Mouse (Mus musculus) gastrocnemius, adult 2 months (tissue): ENCODE measurements around the gene Klhdc7a. TPM values are rescaled to one million over a fixed set of nuclear protein-coding genes. Genes with fewer than 3 reads are reported as not detected.

ENCODE experiments used
- DNase-seq: peaks from one replicate; pipeline ENCODE4 v3.0.0; 2022
- H3K27ac ChIP-seq: fragments of 200-600 bp; 2 replicates; pipeline ENCODE4 v1.8.1; 2022; ENCODE audit warnings: mild to moderate bottlenecking
- H3K4me3 ChIP-seq: fragments of 200-600 bp; 2 replicates; pipeline ENCODE4 v1.8.1; 2022; ENCODE audit warnings: mild to moderate bottlenecking, moderate library complexity
- CTCF ChIP-seq: fragments of 200-600 bp; IDR thresholded peaks from 2 replicates; pipeline ENCODE4 v1.8.1; 2022; ENCODE audit warnings: antibody characterized with exemption, mild to moderate bottlenecking, moderate library complexity
- intact Hi-C: fragments of 180-260 bp; cut with DNase I; formaldehyde crosslinking; loops from one replicate; pipeline ENCODE4 v1.15.1; 2025
- microRNA-seq: library from miRNA; unstranded; fragments of <30 nt; microRNA quantifications from one replicate; pipeline ENCODE4 v1.2.0, GENCODE M21; 2021
- total RNA-seq, 2 experiments: library from RNA; stranded (reverse); gene quantifications; 2 replicates each; pipeline ENCODE4 v1.2.3; 2021

The Klhdc7a gene
- total RNA-seq, 2 experiments from 2014 or later = 0.22 TPM; not detected in 1

GRCm38 (mm10) chr4:139948591-139948990 is 19.2 kb downstream of the Klhdc7a start:
- intact Hi-C loops = no loop called here
- no peak for TF ChIP-seq CTCF

GRCm38 (mm10) chr4:139947341-139947740 is 20.5 kb downstream of the Klhdc7a start:
- TF ChIP-seq CTCF = peak; percentile 26; the same call in 1 of the 2 replicates
- intact Hi-C loops = no loop called here
- H3K4me3 ChIP-seq = no peak overlapping the region
- H3K27ac ChIP-seq = no peak overlapping the region
- no peak for DNase-seq

More at GRCm38 (mm10) chr4:139948591-139948990, 19.2 kb downstream of the Klhdc7a start:
- no peak overlapping the region for H3K4me3 ChIP-seq
- no peak overlapping the region for H3K27ac ChIP-seq
- no peak for DNase-seq

- no peak for TF ChIP-seq CTCF
- intact Hi-C loops = no loop called here
- H3K27ac ChIP-seq = no peak overlapping the region
- no peak for DNase-seq
- H3K4me3 ChIP-seq = no peak overlapping the region
These were observed 26.0 kb downstream of the Klhdc7a start for GRCm38 (mm10) chr4:139941831-139942230.

GRCm38 (mm10) chr4:139935557-139935956 is 32.3 kb downstream of the Klhdc7a start:
- no peak for DNase-seq
- no peak overlapping the region for H3K4me3 ChIP-seq
- intact Hi-C loops = no loop called here
- H3K27ac ChIP-seq = no peak overlapping the region
- TF ChIP-seq CTCF = no peak

- TF ChIP-seq CTCF = no peak
- intact Hi-C loops = no loop called here
- DNase-seq = peak; percentile 30
- Histone ChIP-seq H3K4me3 (no peak overlapping the region), H3K27ac (no peak overlapping the region)
These were observed 34.6 kb downstream of the Klhdc7a start for GRCm38 (mm10) chr4:139932970-139933801.

GRCm38 (mm10) chr4:139931790-139932510 is 35.9 kb downstream of the Klhdc7a start:
- DNase-seq = no peak
- H3K27ac ChIP-seq = no peak overlapping the region
- TF ChIP-seq CTCF = no peak
- intact Hi-C loops = no loop called here
- H3K4me3 ChIP-seq = no peak overlapping the region

- Histone ChIP-seq H3K4me3 (no peak overlapping the region), H3K27ac (no peak overlapping the region)
- no peak for DNase-seq
- intact Hi-C loops = no loop called here
- no peak for TF ChIP-seq CTCF
These were observed 36.9 kb downstream of the Klhdc7a start for GRCm38 (mm10) chr4:139930885-139931284.

- Histone ChIP-seq H3K27ac (no peak overlapping the region), H3K4me3 (no peak overlapping the region)
- DNase-seq = no peak
- intact Hi-C loops = no loop called here
- no peak for TF ChIP-seq CTCF
These were observed 41.7 kb downstream of the Klhdc7a start for GRCm38 (mm10) chr4:139926161-139926561.

GRCm38 (mm10) chr4:139925275-139926160 is 42.3 kb downstream of the Klhdc7a start:
- TF ChIP-seq CTCF = no peak
- intact Hi-C loops = no loop called here
- H3K4me3 ChIP-seq = no peak overlapping the region
- H3K27ac ChIP-seq = no peak overlapping the region
- no peak for DNase-seq

- intact Hi-C loops = no loop called here
- TF ChIP-seq CTCF = no peak
These were observed 51.1 kb downstream of the Klhdc7a start for GRCm38 (mm10) chr4:139916731-139917130.

More at GRCm38 (mm10) chr4:139916731-139917130, 51.1 kb downstream of the Klhdc7a start:
- no peak overlapping the region for H3K4me3 ChIP-seq
- DNase-seq = no peak
- H3K27ac ChIP-seq = no peak overlapping the region

Small RNA genes within 50 kb of the gene (microRNA-seq; reads per million reads assigned to microRNA genes)
- not detected for gene Mir2139

Other genes starting within 250 kb of the Klhdc7a start
- gene Pax7, start 134.5 kb downstream of the Klhdc7a start, total RNA-seq = 1 to 10 TPM; 1.8 to 1.9 TPM